Mouse (Mus musculus): Measurements from ENCODE around the gene Sox6. TPM values are rescaled to one million over a fixed set of nuclear protein-coding genes. Genes with fewer than 3 reads are reported as not detected.

Gene Sox6
- polyA plus RNA-seq, 1 experiment: 4.6 TPM

GRCm38 (mm10) chr7:115904798-115905207 is 133.8 kb downstream of the Sox6 start:
- no peak for DNase-seq
- TF ChIP-seq CTCF (IDR thresholded peaks at IDR 0.05; ENCODE audit: borderline replicate concordance, insufficient read depth, low read depth, low read length) (no peak), POLR2A (IDR thresholded peaks at IDR 0.05; ENCODE audit: borderline replicate concordance, insufficient read depth, low read length) (no peak)
- H3K4me1 ChIP-seq (ENCODE audit: control insufficient read depth, insufficient read depth, low read length): no peaks in the 10 kb centered on the region
- H3K27me3 ChIP-seq (ENCODE audit: control insufficient read depth, insufficient read depth, low read length): no peaks in the 10 kb centered on the region; the same call in 1 of the 2 replicates
- WGBS: 54% methylated on average over 9 of the region's 9 CpGs
- H3K4me3 ChIP-seq (replicated peaks; ENCODE audit: insufficient read depth, low read depth, low read length): no peak overlapping the region
- no peak overlapping the region for H3K27ac ChIP-seq (ENCODE audit: insufficient read depth, low read length)

- Histone ChIP-seq H3K4me1 (ENCODE audit: control insufficient read depth, insufficient read depth, low read length) (no peaks in the 10 kb centered on the region), H3K4me3 (replicated peaks; ENCODE audit: insufficient read depth, low read depth, low read length) (no peak overlapping the region), H3K27me3 (ENCODE audit: control insufficient read depth, insufficient read depth, low read length) (no peaks in the 10 kb centered on the region; the same call in 1 of the 2 replicates), H3K27ac (ENCODE audit: insufficient read depth, low read length) (no peak overlapping the region)
- WGBS: 78% methylated on average over 5 of the region's 5 CpGs
- TF ChIP-seq POLR2A (IDR thresholded peaks at IDR 0.05; ENCODE audit: borderline replicate concordance, insufficient read depth, low read length) (no peak), CTCF (IDR thresholded peaks at IDR 0.05; ENCODE audit: borderline replicate concordance, insufficient read depth, low read depth, low read length) (no peak)
- DNase-seq: no peak
Observed at GRCm38 (mm10) chr7:115903931-115904797, 134.4 kb downstream of the Sox6 start.

- Histone ChIP-seq H3K4me1 (ENCODE audit: control insufficient read depth, insufficient read depth, low read length) (no peaks in the 10 kb centered on the region), H3K4me3 (replicated peaks; ENCODE audit: insufficient read depth, low read depth, low read length) (no peak overlapping the region), H3K27ac (ENCODE audit: insufficient read depth, low read length) (no peak overlapping the region), H3K27me3 (ENCODE audit: control insufficient read depth, insufficient read depth, low read length) (no peaks in the 10 kb centered on the region; the same call in 1 of the 2 replicates)
- DNase-seq: no peak
- WGBS: 61% methylated on average over 1 of the region's 1 CpGs
- no peak for TF ChIP-seq POLR2A (IDR thresholded peaks at IDR 0.05; ENCODE audit: borderline replicate concordance, insufficient read depth, low read length)
- no peak for TF ChIP-seq CTCF (IDR thresholded peaks at IDR 0.05; ENCODE audit: borderline replicate concordance, insufficient read depth, low read depth, low read length)
Observed at GRCm38 (mm10) chr7:115903368-115903767, 135.2 kb downstream of the Sox6 start.

GRCm38 (mm10) chr7:115895831-115896230 is 142.8 kb downstream of the Sox6 start:
- no peak for DNase-seq
- Histone ChIP-seq H3K27me3 (ENCODE audit: control insufficient read depth, insufficient read depth, low read length) (no peaks in the 10 kb centered on the region; the same call in 1 of the 2 replicates), H3K27ac (ENCODE audit: insufficient read depth, low read length) (no peak overlapping the region), H3K4me3 (replicated peaks; ENCODE audit: insufficient read depth, low read depth, low read length) (no peak overlapping the region), H3K4me1 (ENCODE audit: control insufficient read depth, insufficient read depth, low read length) (no peaks in the 10 kb centered on the region)
- no peak for TF ChIP-seq CTCF (IDR thresholded peaks at IDR 0.05; ENCODE audit: borderline replicate concordance, insufficient read depth, low read depth, low read length)
- TF ChIP-seq POLR2A (IDR thresholded peaks at IDR 0.05; ENCODE audit: borderline replicate concordance, insufficient read depth, low read length): no peak
- WGBS: 90% methylated on average over 6 of the region's 6 CpGs

- H3K27ac ChIP-seq (ENCODE audit: insufficient read depth, low read length): no peak overlapping the region
- H3K4me3 ChIP-seq (replicated peaks; ENCODE audit: insufficient read depth, low read depth, low read length): no peak overlapping the region
- H3K4me1 ChIP-seq (ENCODE audit: control insufficient read depth, insufficient read depth, low read length): no peaks in the 10 kb centered on the region
- WGBS: 88% methylated on average over 4 of the region's 4 CpGs
- no peak for DNase-seq
- H3K27me3 ChIP-seq (ENCODE audit: control insufficient read depth, insufficient read depth, low read length): no peaks in the 10 kb centered on the region; the same call in 1 of the 2 replicates
- TF ChIP-seq CTCF (IDR thresholded peaks at IDR 0.05; ENCODE audit: borderline replicate concordance, insufficient read depth, low read depth, low read length) (no peak), POLR2A (IDR thresholded peaks at IDR 0.05; ENCODE audit: borderline replicate concordance, insufficient read depth, low read length) (no peak)
Observed at GRCm38 (mm10) chr7:115895028-115895671, 143.4 kb downstream of the Sox6 start.

GRCm38 (mm10) chr7:115891482-115891881 is 147.1 kb downstream of the Sox6 start:
- Histone ChIP-seq H3K27me3 (ENCODE audit: control insufficient read depth, insufficient read depth, low read length) (no peaks in the 10 kb centered on the region; the same call in 1 of the 2 replicates), H3K4me1 (ENCODE audit: control insufficient read depth, insufficient read depth, low read length) (no peaks in the 10 kb centered on the region), H3K4me3 (replicated peaks; ENCODE audit: insufficient read depth, low read depth, low read length) (no peak overlapping the region), H3K27ac (ENCODE audit: insufficient read depth, low read length) (no peak overlapping the region)
- DNase-seq: no peak
- TF ChIP-seq POLR2A (IDR thresholded peaks at IDR 0.05; ENCODE audit: borderline replicate concordance, insufficient read depth, low read length) (no peak), CTCF (IDR thresholded peaks at IDR 0.05; ENCODE audit: borderline replicate concordance, insufficient read depth, low read depth, low read length) (no peak)
- 82% methylated on average over 3 of the region's 3 CpGs for WGBS

GRCm38 (mm10) chr7:115889926-115890325 is 148.7 kb downstream of the Sox6 start:
- H3K27ac ChIP-seq (ENCODE audit: insufficient read depth, low read length): no peak overlapping the region
- no peaks in the 10 kb centered on the region; the same call in 1 of the 2 replicates for H3K27me3 ChIP-seq (ENCODE audit: control insufficient read depth, insufficient read depth, low read length)
- no peak for DNase-seq
- H3K4me3 ChIP-seq (replicated peaks; ENCODE audit: insufficient read depth, low read depth, low read length): no peak overlapping the region
- TF ChIP-seq POLR2A (IDR thresholded peaks at IDR 0.05; ENCODE audit: borderline replicate concordance, insufficient read depth, low read length) (no peak), CTCF (IDR thresholded peaks at IDR 0.05; ENCODE audit: borderline replicate concordance, insufficient read depth, low read depth, low read length) (no peak)
- no peaks in the 10 kb centered on the region for H3K4me1 ChIP-seq (ENCODE audit: control insufficient read depth, insufficient read depth, low read length)
- 26% methylated on average over 7 of the region's 7 CpGs for WGBS

Data from cerebellum, adult 2 months (tissue).